Comparison of ENCODE assay signal across 8 mouse cellular contexts in genomic region chr5:150594649-150595339, GRCm38 (mm10). TPM values are rescaled to one million over a fixed set of nuclear protein-coding genes. Genes with fewer than 3 reads are reported as not detected.
DNase-seq lines count a peak whose midpoint lies in the region; ATAC-seq and TF ChIP-seq lines count a peak whose summit lies in the region.

No protein-coding gene starts in this region.

- no peak for DNase-seq in heart, adult 11 months
- DNase-seq in ES-E14 (ENCODE audit: low read depth, low spot score) = no peak
- no peak for DNase-seq in forebrain, embryonic 10.5 days (ENCODE audit: extremely low spot score, low spot score)
- DNase-seq in gastrocnemius, adult 8-10 months (ENCODE audit: low spot score in 2 of 2) = no peak
- no peak for DNase-seq in ovary, adult 18-20 months (ENCODE audit: low spot score)

- H3K27ac ChIP-seq in heart, embryonic 12.5 days (ENCODE audit: poor library complexity, severe bottlenecking) = no peak overlapping the region
- H3K27ac ChIP-seq in ES-E14 (ENCODE audit: insufficient read depth, low read depth, low read length, poor library complexity, severe bottlenecking) = no peak overlapping the region
- H3K27ac ChIP-seq in forebrain, embryonic 10.5 days = peak overlapping the region; percentile 71
- H3K27ac ChIP-seq in limb, embryonic 12.5 days = no peak overlapping the region
- H3K27ac ChIP-seq in olfactory bulb, adult 2 months (ENCODE audit: insufficient read depth, low read depth, low read length) = no peak overlapping the region

- in situ Hi-C loops in ES-E14 (cut with MboI; ENCODE audit: low sequenced_read_pairs in 2 of 2, unreplicated experiment in 2 of 2) = no loop called here

- 8% methylated on average over 17 of the region's 17 CpGs for WGBS in heart, embryonic 12.5 days
- WGBS in forebrain, embryonic 10.5 days = 6% methylated on average over 17 of the region's 17 CpGs
- 7% methylated on average over 16 of the region's 17 CpGs for WGBS in limb, embryonic 12.5 days
- WGBS in olfactory bulb, adult 2 months = 9% methylated on average over 17 of the region's 17 CpGs

- no peaks in the 10 kb centered on the region for H3K36me3 ChIP-seq in heart, embryonic 12.5 days
- H3K36me3 ChIP-seq in ES-E14 (ENCODE audit: control insufficient read depth, insufficient read depth, low read length, poor library complexity, severe bottlenecking) = no peaks in the 10 kb centered on the region; the same call in 1 of the 2 replicates
- no peaks in the 10 kb centered on the region for H3K36me3 ChIP-seq in forebrain, embryonic 10.5 days (replicated peaks)
- no peaks in the 10 kb centered on the region for H3K36me3 ChIP-seq in limb, embryonic 12.5 days

- peak overlapping the region; percentile 94 for H3K4me2 ChIP-seq in heart, embryonic 12.5 days
- H3K4me2 ChIP-seq in limb, embryonic 12.5 days = peak overlapping the region; percentile 100

- H3K4me3 ChIP-seq in heart, embryonic 12.5 days = peak overlapping the region; percentile 74
- H3K4me3 ChIP-seq in ES-E14 (ENCODE audit: insufficient read depth in 1 of 2, low read depth in 1 of 2, low read length in 2 of 2, poor library complexity in 1 of 2, severe bottlenecking in 1 of 2) = peak overlapping the region; percentile 90 to 94
- H3K4me3 ChIP-seq in forebrain, embryonic 10.5 days = peak overlapping the region; percentile 79
- H3K4me3 ChIP-seq in limb, embryonic 12.5 days (replicated peaks) = peak overlapping the region; percentile 84
- H3K4me3 ChIP-seq in olfactory bulb, adult 2 months (ENCODE audit: insufficient read depth, low read depth, low read length) = peak overlapping the region; percentile 94

- no peaks in the 10 kb centered on the region for H3K9me3 ChIP-seq in heart, embryonic 12.5 days (replicated peaks)
- no peaks in the 10 kb centered on the region for H3K9me3 ChIP-seq in ES-E14 (ENCODE audit: control insufficient read depth, insufficient read depth, low read depth, low read length)
- no peaks in the 10 kb centered on the region for H3K9me3 ChIP-seq in forebrain, embryonic 10.5 days
- no peaks in the 10 kb centered on the region for H3K9me3 ChIP-seq in limb, embryonic 12.5 days

- ATAC-seq in heart, embryonic 12.5 days (ENCODE audit: insufficient number of reproducible peaks, low FRiP score) = no peak
- ATAC-seq in limb, embryonic 12.5 days (ENCODE audit: insufficient number of reproducible peaks, insufficient read depth, low FRiP score, low TSS enrichment, low read depth) = peak; percentile 37; the same call in 1 of the 2 replicates

- peak overlapping the region; percentile 73 for H3K9ac ChIP-seq in heart, embryonic 12.5 days
- H3K9ac ChIP-seq in ES-E14 (ENCODE audit: insufficient read depth, low read depth, low read length, poor library complexity, severe bottlenecking) = no peak overlapping the region
- peak overlapping the region; percentile 71 for H3K9ac ChIP-seq in limb, embryonic 12.5 days (replicated peaks)

- peaks cover 17% of the 10 kb centered on the region for H3K4me1 ChIP-seq in heart, embryonic 12.5 days (replicated peaks)
- peaks cover 3 to 4% of the 10 kb centered on the region in 2 experiments; a peak in 2 of 4 replicates for H3K4me1 ChIP-seq in ES-E14 (ENCODE audit: control insufficient read depth in 2 of 2, insufficient read depth in 2 of 2, low read length in 2 of 2, poor library complexity in 1 of 2)
- peaks cover 37% of the 10 kb centered on the region for H3K4me1 ChIP-seq in forebrain, embryonic 10.5 days
- H3K4me1 ChIP-seq in limb, embryonic 12.5 days (replicated peaks) = peaks cover 23% of the 10 kb centered on the region
- peaks cover 3% of the 10 kb centered on the region; the same call in 1 of the 2 replicates for H3K4me1 ChIP-seq in olfactory bulb, adult 2 months (ENCODE audit: control insufficient read depth, insufficient read depth, low read length)

- TF ChIP-seq CTCF in olfactory bulb, adult 2 months (IDR thresholded peaks at IDR 0.05; ENCODE audit: insufficient read depth, low read depth, low read length) = no peak

- H3K27me3 ChIP-seq in heart, embryonic 12.5 days (replicated peaks) = peaks cover 29% of the 10 kb centered on the region
- peaks cover 60% of the 10 kb centered on the region for H3K27me3 ChIP-seq in forebrain, embryonic 10.5 days (ENCODE audit: poor library complexity, severe bottlenecking)
- H3K27me3 ChIP-seq in limb, embryonic 12.5 days = peaks cover 49% of the 10 kb centered on the region

- TF ChIP-seq POLR2A in olfactory bulb, adult 2 months (IDR thresholded peaks at IDR 0.05; ENCODE audit: insufficient read depth, low read depth, low read length) = no peak; the same call in 1 of the 2 replicates

TF ChIP-seq in ES-E14, 5 proteins besides CTCF, POLR2A, EP300 and RAD21:
- TF ChIP-seq ZC3H11A (IDR thresholded peaks at IDR 0.05; ENCODE audit: borderline replicate concordance, low read depth, low read length) (no peak), CHD2 (IDR thresholded peaks at IDR 0.05; ENCODE audit: low read depth, low read length) (no peak), MAFK (IDR thresholded peaks at IDR 0.05; ENCODE audit: insufficient read depth, low read depth, low read length) (no peak), HCFC1 (IDR thresholded peaks at IDR 0.05; ENCODE audit: borderline replicate concordance, insufficient read depth, low read length) (no peak), ZNF384 (IDR thresholded peaks at IDR 0.05; ENCODE audit: low read depth, low read length) (no peak)

RNA-seq across cellular contexts. Expression of gene N4bp2l1, which starts 2.2 kb away (rescaled TPM):
- 2.7 and 2.8 TPM in 2 replicates for polyA plus RNA-seq in heart, embryonic 12.5 days (2016; fragmentation: Nextera tagmentation; extraction: Ambion mirVana)
- total RNA-seq in ES-E14 (2012; rRNA removed) = 0.74 and 0.80 TPM in 2 replicates
- polyA plus RNA-seq in forebrain, embryonic 10.5 days (2016; fragmentation: Nextera tagmentation; extraction: Ambion mirVana) = 2.6 and 3.0 TPM in 2 replicates
- polyA plus RNA-seq in limb, embryonic 12.5 days (2016; fragmentation: Nextera tagmentation; extraction: Ambion mirVana) = 4.7 and 5.0 TPM in 2 replicates
- 261 TPM in 1 of 2 replicates, not detected in the other for polyA plus RNA-seq in olfactory bulb, adult 2 months (2012; ENCODE audit: insufficient read depth, insufficient read length, low replicate concordance, missing spikeins)
- 1 to 10 TPM; 2.2 to 3.1 (median 2.5) TPM for total RNA-seq in gastrocnemius, adult 8-10 months (2022)
